Mouse (Mus musculus) forebrain, postnatal 0 days (tissue): ENCODE measurements at regions not wholly inside any gene's neighbourhood (a gene's known extent, or its start where the extent isn't known, plus 50 kb on each side); places are given as distances from the start of the nearest gene placed in this dataset.
A peak's percentile ranks its signal among the peaks of the same experiment; 100 is the strongest.

Experiments
- ATAC-seq: fragments of 200-750 bp; cut with Nextera tagmentation; 2 replicates; pipeline ENCODE4 v1.8.0; 2017; ENCODE audit warnings: mild to moderate bottlenecking, moderate library complexity
- DNase-seq: peaks from one replicate; pipeline ENCODE4 v3.0.0-alpha.2; 2015
- H3K27ac ChIP-seq: fragments of 300-500 bp; sonication (generic); 2 replicates; pipeline ENCODE4 v1.5.1; 2014; ENCODE audit warnings: low read depth, mild to moderate bottlenecking, antibody characterized with exemption, low read length, moderate library complexity, mixed read lengths
- H3K27me3 ChIP-seq: fragments of 300-500 bp; sonication (generic); 2 replicates; pipeline ENCODE4 v1.6.1; 2014; ENCODE audit warnings: mild to moderate bottlenecking, low read length, mixed read lengths; ENCODE audit not compliant: insufficient read depth
- H3K36me3 ChIP-seq: fragments of 300-500 bp; sonication (generic); 2 replicates; pipeline ENCODE4 v1.6.1; 2014; ENCODE audit warnings: mild to moderate bottlenecking, moderate library complexity; ENCODE audit not compliant: insufficient read depth
- H3K4me1 ChIP-seq: fragments of 300-500 bp; sonication (generic); 2 replicates; pipeline ENCODE4 v1.6.1; 2014; ENCODE audit warnings: antibody characterized with exemption; ENCODE audit not compliant: insufficient read depth
- H3K4me2 ChIP-seq: fragments of 300-500 bp; sonication (generic); 2 replicates; pipeline ENCODE4 v1.6.1; 2014; ENCODE audit warnings: low read depth, mild to moderate bottlenecking, moderate library complexity
- H3K4me3 ChIP-seq: fragments of 300-500 bp; sonication (generic); 2 replicates; pipeline ENCODE4 v1.5.1; 2014; ENCODE audit warnings: low read depth, low read length, mixed read lengths
- H3K9ac ChIP-seq: fragments of 300-500 bp; sonication (generic); 2 replicates; pipeline ENCODE4 v1.6.1; 2014; ENCODE audit warnings: mild to moderate bottlenecking
- H3K9me3 ChIP-seq: fragments of 300-500 bp; sonication (generic); 2 replicates; pipeline ENCODE4 v1.6.1; 2016; ENCODE audit warnings: low read length
- CTCF ChIP-seq: sonication (generic); IDR thresholded peaks from 2 replicates; pipeline ENCODE4 v1.5.1; 2016; ENCODE audit warnings: antibody characterized with exemption, control low read depth, low read depth
- WGBS: fragments of 180-500 bp; shearing (Covaris S2); extraction: QIAGEN DNeasy Blood & Tissue Kit; methylation state at CpG from one replicate; pipeline ENCODE4 v1.1.7; 2014; 5-methylcytosine and 5-hydroxymethylcytosine counted together

GRCm38 (mm10) chr9:69856621-69857020 is 95.9 kb upstream of the Foxb1 start:
- no peak for TF ChIP-seq CTCF

GRCm38 (mm10) chr9:69858619-69859018 is 97.9 kb upstream of the Foxb1 start:
- peak; percentile 18 for DNase-seq
- Histone ChIP-seq H3K27ac (no peak overlapping the region), H3K9ac (no peak overlapping the region), H3K27me3 (no peaks in the 10 kb centered on the region; the same call in 1 of the 2 replicates), H3K36me3 (no peaks in the 10 kb centered on the region), H3K4me3 (no peak overlapping the region), H3K4me2 (no peak overlapping the region), H3K4me1 (no peaks in the 10 kb centered on the region), H3K9me3 (no peaks in the 10 kb centered on the region)
- 66% methylated on average over 3 of the region's 3 CpGs for WGBS
- no peak for TF ChIP-seq CTCF
- ATAC-seq = peak; percentile 61

More at GRCm38 (mm10) chr9:69856621-69857020, 95.9 kb upstream of the Foxb1 start:
- DNase-seq (no peak), ATAC-seq (no peak)
- Histone ChIP-seq H3K27me3 (no peaks in the 10 kb centered on the region; the same call in 1 of the 2 replicates), H3K4me3 (no peak overlapping the region), H3K4me2 (no peak overlapping the region), H3K4me1 (no peaks in the 10 kb centered on the region), H3K27ac (no peak overlapping the region), H3K9me3 (no peaks in the 10 kb centered on the region), H3K36me3 (no peaks in the 10 kb centered on the region), H3K9ac (no peak overlapping the region)
- WGBS = 91% methylated on average over 7 of the region's 7 CpGs

- Histone ChIP-seq H3K9me3 (no peaks in the 10 kb centered on the region), H3K27ac (no peak overlapping the region), H3K27me3 (peaks cover 3% of the 10 kb centered on the region; the same call in 1 of the 2 replicates), H3K4me2 (no peak overlapping the region), H3K9ac (no peak overlapping the region), H3K4me3 (no peak overlapping the region), H3K36me3 (no peaks in the 10 kb centered on the region), H3K4me1 (no peaks in the 10 kb centered on the region)
- no peak for DNase-seq
- ATAC-seq = no peak
- peak; percentile 27 for TF ChIP-seq CTCF
- 86% methylated on average over 4 of the region's 4 CpGs for WGBS
These were observed 109.4 kb upstream of the Foxb1 start for GRCm38 (mm10) chr9:69870182-69870581.

- TF ChIP-seq CTCF = no peak
- WGBS = 79% methylated on average over 5 of the region's 5 CpGs
- no peak for DNase-seq
These were observed 102.9 kb upstream of the Bnip2 start for GRCm38 (mm10) chr9:69886351-69886750.

GRCm38 (mm10) chr9:69898016-69898415 is 91.2 kb upstream of the Bnip2 start:
- no peak overlapping the region for H3K4me3 ChIP-seq
- DNase-seq = no peak
- no peak for ATAC-seq
- peaks cover 9% of the 10 kb centered on the region; the same call in 1 of the 2 replicates for H3K27me3 ChIP-seq
- no peak for TF ChIP-seq CTCF
- H3K4me2 ChIP-seq = no peak overlapping the region
- H3K9me3 ChIP-seq = no peaks in the 10 kb centered on the region
- no peak overlapping the region for H3K27ac ChIP-seq
- H3K4me1 ChIP-seq = no peaks in the 10 kb centered on the region
- H3K9ac ChIP-seq = no peak overlapping the region
- H3K36me3 ChIP-seq = no peaks in the 10 kb centered on the region
- WGBS = 66% methylated on average over 10 of the region's 10 CpGs

More at GRCm38 (mm10) chr9:69886351-69886750, 102.9 kb upstream of the Bnip2 start:
- no peaks in the 10 kb centered on the region for H3K4me1 ChIP-seq
- ATAC-seq = no peak
- H3K36me3 ChIP-seq = no peaks in the 10 kb centered on the region
- no peak overlapping the region for H3K4me2 ChIP-seq
- no peak overlapping the region for H3K27ac ChIP-seq
- no peaks in the 10 kb centered on the region; the same call in 1 of the 2 replicates for H3K9me3 ChIP-seq
- H3K4me3 ChIP-seq = no peak overlapping the region
- no peak overlapping the region for H3K9ac ChIP-seq
- H3K27me3 ChIP-seq = no peaks in the 10 kb centered on the region

- WGBS = 18% methylated on average over 11 of the region's 11 CpGs
- peak; percentile 84 for DNase-seq
- no peaks in the 10 kb centered on the region for H3K4me1 ChIP-seq
- H3K36me3 ChIP-seq = no peaks in the 10 kb centered on the region
- peak; percentile 76 for TF ChIP-seq CTCF
- peak; percentile 79 for ATAC-seq
- H3K4me2 ChIP-seq = peak overlapping the region; percentile 30; the same call in 1 of the 2 replicates
- H3K27ac ChIP-seq = no peak overlapping the region
- H3K4me3 ChIP-seq = no peak overlapping the region
- no peak overlapping the region for H3K9ac ChIP-seq
- H3K9me3 ChIP-seq = no peaks in the 10 kb centered on the region
- H3K27me3 ChIP-seq = peaks cover 9% of the 10 kb centered on the region; the same call in 1 of the 2 replicates
These were observed 89.9 kb upstream of the Bnip2 start for GRCm38 (mm10) chr9:69899371-69899770.

- no peak overlapping the region for H3K9ac ChIP-seq
- H3K4me3 ChIP-seq = no peak overlapping the region
- H3K4me2 ChIP-seq = no peak overlapping the region
- 58% methylated on average over 6 of the region's 6 CpGs for WGBS
- peaks cover 5% of the 10 kb centered on the region; the same call in 1 of the 2 replicates for H3K27me3 ChIP-seq
- no peak for TF ChIP-seq CTCF
- ATAC-seq = no peak
- no peak for DNase-seq
- no peaks in the 10 kb centered on the region for H3K9me3 ChIP-seq
- no peaks in the 10 kb centered on the region for H3K36me3 ChIP-seq
- H3K27ac ChIP-seq = no peak overlapping the region
- H3K4me1 ChIP-seq = no peaks in the 10 kb centered on the region
These were observed 88.4 kb upstream of the Bnip2 start for GRCm38 (mm10) chr9:69900871-69901270.
